Mouse (Mus musculus) yolk sac, embryonic 10.5 days (tissue): ENCODE measurements at regions not wholly inside any gene's neighbourhood (a gene's known extent, or its start where the extent isn't known, plus 50 kb on each side); places are given as distances from the start of the nearest gene placed in this dataset.

Source experiments
- DNase-seq: peaks from one replicate; pipeline ENCODE4 v3.0.0-alpha.2; 2017; ENCODE audit warnings: low spot score

DNA sequence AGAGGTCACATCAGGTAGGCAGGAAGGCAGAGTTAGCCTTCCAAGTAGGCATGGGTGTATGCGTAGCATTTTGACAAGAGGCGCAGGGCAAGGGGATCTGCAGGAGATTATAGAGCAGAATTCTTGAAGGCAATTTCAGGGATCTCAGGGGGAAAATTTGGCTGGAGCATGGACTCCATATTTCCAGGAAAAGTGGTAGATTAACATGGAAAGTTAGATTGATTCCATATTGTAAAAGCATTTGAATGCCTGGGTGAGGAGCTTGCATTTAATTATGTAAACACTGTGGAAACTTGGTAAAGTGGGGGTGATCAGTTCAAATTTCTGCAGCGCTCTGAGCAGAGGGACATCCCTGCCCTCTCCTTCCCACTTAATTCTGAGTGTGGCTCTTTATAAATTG is 146.7 kb downstream of the Pax3 start:
- DNase-seq = no peak

DNA sequence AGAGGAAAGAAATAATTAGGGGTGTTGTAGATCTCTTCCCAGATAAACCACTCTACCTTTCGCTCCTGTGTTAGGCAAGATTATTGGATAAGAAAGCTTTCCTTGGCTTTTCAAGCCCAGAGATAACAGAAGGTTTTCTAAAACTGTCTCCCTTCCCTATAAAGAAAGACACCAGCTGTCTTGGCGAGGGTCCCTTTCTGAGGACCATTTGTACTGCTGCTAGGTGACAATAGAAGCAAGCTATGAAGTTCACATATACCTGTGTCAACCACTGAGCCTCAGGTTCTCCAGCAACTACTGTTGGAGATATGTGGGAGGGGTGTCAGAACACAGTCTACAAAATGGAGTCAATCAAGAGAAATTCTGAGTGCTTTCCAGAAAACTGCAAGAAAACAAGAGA is 164.6 kb downstream of the Pax3 start:
- no peak for DNase-seq

DNA sequence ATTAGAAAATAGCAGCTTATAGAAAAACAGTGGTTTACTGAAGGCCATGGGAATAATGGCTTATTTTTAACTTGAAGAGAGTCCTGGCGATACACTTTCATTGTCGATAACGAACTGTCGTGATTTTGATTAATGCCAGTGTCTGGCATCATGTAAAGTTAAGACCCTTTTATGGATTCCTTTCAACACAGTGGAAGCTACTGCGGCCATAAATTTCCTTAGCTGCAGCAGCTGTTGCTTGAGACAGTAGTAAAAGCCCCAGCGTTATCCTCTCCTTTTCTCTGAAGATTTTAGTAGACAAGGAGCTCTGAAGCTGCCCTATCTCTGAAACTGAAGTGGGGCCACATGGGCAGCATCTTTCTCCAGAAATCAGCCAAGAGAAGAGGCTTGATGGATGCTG is 175.2 kb downstream of the Pax3 start:
- DNase-seq = peak; percentile 2

DNA sequence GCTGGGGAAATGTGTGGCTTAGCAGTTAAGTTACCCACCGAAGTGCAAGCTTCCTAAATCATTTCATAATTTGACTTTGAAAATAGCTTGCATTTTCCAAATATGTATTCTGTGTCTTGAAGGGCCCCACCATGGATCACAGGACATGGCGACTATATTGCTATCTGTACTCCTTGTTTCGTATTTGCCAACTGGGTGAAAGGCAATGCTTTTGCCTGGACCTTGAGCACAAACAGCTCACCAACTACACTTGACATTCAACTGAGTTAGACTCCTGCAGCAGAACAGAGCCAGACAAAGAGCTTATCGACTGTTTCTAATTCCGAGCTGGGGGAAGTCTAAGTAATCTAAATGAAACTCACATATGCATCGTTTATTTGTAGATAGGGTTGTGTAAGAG is 175.9 kb downstream of the Pax3 start:
- DNase-seq = no peak

DNA sequence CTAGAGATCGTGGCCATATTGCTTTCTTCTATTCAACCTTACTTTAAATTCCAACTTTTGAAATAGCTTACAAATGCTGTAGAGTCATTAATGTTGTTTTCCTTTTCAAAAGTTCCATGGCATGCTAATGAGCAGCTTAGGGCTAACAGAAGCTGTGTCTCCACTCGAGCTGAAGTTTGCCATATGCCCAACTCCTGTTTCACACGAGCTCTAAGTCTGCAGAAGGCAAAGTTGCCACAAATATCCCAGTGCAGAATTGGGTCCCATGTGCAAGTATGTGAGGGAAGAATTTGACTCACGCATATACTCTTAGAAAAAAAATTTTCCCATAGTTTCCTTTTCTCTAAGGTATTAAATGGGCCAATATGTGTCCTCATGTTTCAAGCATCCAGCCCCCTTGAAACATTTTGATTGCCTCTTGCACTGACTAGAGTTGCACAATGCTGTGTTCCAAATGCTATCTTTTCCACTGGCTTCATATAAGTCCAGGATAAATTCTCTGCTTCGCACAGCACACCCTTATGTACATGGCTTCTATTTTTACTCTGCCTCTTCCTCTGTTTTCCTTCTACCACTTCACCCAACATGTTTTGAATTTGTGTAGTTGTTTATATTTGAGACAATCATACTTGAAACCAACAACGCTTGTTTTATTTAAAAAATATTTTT is 178.9 kb downstream of the Pax3 start:
- no peak for DNase-seq

DNA sequence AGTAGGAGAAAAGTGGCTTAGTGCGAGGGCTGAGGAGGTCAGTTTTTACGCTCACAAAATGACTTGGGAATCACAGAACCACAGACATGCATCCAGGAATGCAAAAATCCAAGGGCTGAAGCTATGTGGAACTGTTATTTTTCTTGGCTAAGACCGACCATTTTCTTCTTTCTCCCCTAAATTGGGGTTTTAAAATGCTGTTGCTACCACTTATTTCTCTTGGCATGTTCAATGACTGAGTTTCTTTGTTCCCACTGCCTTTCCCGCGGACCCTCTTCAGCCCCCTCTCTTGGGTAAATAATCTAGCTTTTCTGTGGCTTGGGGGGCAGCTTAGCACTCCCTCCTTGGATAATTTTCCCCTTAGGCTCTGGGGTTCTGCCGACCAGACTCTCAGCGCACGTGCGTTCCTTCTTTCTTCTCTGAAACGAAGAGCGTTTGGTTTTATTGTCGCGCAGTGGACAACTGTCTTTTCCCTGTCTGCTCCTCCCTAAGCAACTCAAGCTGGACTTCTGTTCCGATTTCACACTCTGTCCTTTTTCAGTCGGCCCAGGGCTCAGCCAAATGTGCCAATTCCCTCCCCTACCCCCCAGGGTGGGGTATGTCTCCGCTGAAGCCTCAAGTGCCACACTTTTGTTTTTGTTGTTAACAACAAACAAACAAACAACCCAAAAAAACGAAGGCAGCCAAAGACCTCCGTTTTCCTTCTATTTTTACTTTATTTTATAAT is 180.2 kb downstream of the Pax3 start:
- DNase-seq = no peak

DNA sequence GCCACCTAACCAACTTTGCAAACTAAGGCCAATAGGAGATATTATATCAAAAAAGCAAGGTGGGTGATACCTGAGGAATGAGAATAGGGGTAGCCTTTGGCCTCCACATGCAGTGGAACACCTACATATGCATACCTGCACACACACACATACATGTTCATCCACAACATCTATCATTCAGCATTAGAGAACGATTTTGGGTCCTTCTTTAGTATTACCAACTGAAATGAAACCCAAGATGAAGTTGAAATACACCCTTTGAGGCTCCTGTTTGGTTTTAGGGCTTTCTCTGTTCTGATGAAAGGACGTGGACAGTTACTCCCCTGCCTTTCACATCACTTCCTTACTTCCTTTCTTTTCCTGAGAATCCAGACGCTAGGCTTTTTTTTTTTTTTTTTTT is 180.9 kb downstream of the Pax3 start:
- no peak for DNase-seq

DNA sequence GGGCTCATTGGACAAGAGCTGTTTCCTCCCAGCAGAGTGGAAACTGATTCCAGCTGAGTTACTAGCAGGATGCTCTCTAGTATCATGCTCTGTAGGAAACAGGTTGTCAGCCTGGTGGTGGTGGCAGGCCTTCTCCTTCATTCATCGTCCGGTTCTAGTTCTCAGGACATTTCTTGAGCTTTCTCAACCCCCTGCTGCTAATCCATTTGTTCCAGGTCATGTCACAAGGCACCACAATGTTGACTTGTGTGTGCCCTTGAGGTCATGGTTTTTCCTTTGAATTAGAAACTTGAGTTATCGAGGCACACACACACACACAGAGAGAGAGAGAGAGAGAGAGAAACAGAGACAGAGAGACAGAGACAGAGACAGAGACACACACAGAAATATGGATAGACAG is 183.5 kb downstream of the Pax3 start:
- no peak for DNase-seq

DNA sequence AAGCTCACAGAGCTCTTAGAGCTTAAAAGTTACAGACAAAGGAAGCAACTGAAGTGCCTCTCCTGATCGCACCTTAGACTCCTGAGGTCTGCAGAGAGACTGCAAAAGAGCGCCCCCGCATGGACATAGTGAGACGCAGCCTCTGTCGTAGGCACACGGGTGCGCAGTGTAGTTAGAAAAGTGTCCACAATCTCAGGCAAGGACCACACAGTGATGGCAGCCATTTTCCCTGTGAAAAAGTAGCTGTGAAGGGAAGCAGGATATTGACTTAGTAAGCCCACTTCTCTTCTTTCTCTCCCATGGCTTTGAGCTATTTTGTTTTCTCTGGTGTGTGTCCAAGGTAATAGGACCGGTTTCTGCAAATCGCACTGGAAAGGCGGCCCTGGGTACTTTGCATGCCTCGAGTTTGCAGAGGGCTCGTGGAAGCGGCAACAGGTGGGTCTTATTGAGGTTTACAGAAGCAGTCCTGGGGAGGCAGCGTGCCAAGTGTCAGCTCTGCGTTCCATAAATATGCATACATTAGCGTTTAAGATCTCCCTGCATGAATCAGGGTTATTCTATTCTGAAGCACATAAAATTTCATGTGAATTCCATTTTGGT is 188.0 kb downstream of the Pax3 start:
- peak; percentile 6 for DNase-seq

DNA sequence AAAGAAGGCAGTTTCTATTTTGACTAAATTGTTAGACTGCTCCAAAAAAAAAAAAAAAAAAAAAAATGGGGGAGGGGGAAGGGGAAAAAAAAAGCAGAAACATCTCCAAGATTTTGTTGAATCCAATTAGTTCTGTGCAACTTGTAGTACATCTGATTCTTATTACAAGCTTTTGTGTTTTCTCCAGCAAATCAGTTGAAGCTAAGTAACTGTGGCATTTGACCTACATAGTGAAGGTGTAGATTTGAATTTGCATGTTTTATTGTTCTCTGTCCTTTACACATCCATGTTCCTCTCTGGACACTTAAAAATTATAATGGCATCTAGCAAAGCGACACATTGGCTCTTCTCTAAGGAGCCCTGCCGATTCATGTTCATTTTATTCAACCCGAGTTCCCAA is 192.6 kb downstream of the Pax3 start:
- DNase-seq = no peak

DNA sequence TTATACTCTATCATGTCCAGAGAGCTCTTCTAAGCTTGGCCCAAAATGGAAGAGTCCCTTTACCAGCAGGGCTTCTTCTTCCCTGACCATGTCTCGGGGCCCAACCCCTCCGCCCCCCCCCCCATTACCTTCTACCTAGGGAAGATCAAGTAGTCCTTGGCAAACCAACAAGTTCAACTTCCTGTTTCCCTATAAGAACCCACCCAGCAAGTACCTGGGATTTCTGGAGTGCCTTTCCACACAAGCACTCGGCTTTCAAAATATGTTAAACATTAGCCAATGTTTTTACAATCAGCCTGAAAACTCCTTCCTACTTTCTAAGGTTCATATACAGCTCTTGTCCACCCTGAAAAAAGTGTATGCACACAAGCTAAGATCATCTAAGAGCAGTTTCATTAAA is 198.2 kb downstream of the Pax3 start:
- no peak for DNase-seq

DNA sequence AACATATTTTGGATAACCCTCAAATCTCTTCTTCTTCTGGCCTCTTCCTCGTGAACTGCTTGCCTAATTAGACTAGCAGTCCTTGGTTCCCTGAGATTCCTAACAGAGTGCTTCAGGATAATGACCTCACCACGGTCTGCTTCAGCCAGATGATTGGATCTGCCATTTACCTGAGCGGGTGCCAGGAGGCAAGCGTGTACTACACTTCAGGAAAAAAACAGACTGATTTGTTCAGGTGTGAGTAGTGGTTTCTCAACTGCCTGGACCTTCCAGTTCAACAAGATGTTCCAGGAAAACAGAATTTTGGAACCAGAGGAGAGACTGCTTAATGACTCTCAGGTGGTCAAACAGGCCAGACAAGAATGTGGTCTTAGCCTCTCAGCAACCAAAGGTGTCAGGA is 215.4 kb downstream of the Pax3 start:
- DNase-seq = no peak

DNA sequence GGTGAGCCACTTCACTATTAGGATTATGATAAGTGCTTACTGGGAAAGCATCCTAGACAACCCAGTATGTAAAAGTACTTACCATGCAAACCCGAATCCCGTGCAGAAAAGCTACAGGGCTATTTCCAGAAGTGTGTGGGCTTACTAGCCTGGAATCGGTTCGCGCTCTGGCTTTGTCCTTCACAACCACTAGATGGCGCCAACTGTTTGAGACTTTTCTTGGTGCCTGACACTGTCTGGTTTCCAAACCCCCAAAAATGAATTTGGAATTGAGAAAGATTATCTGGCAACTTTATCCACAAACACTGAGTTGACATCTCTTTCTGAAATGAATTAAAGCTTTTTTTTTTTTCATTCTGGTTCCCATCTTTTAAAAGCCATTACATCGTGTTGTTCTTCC is 218.2 kb downstream of the Pax3 start:
- peak; percentile 13 for DNase-seq

DNA sequence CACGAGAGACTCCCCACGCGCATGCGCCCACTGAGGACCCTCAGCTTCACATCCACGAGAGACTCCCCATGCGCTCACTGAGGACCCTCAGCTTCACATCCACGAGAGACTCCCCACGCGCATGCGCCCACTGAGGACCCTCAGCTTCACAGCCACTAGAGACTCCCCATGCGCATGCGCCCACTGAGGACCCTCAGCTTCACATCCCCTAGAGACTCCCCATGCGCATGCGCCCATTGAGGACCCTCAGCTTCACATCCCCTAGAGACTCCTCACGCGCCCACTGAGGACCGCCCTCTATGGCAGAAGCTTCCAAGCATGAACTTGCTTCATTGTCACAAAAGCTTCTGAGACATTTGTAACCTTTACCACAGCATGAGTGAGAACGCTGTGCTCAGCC is 221.0 kb downstream of the Pax3 start:
- DNase-seq = no peak

DNA sequence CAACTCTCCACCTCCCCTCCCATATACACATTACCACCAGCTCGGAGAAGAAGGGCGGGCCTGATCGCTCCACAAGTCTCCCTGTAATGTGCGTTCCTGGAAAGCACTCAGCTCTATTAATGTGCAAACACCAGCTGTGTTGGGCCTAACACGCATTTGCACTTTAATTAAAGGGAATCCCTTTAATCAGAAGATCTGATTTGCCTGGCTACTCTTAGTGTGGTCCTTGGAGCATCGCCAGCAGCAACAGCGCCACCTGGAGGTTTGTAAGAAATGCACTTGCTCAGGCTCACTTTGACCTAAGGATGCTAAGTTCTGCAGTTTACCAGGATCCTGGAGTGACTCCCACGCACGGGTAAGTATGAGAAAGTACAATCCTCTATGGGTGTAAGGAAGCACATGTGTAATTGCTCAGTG is 224.6 kb downstream of the Pax3 start:
- DNase-seq = no peak

DNA sequence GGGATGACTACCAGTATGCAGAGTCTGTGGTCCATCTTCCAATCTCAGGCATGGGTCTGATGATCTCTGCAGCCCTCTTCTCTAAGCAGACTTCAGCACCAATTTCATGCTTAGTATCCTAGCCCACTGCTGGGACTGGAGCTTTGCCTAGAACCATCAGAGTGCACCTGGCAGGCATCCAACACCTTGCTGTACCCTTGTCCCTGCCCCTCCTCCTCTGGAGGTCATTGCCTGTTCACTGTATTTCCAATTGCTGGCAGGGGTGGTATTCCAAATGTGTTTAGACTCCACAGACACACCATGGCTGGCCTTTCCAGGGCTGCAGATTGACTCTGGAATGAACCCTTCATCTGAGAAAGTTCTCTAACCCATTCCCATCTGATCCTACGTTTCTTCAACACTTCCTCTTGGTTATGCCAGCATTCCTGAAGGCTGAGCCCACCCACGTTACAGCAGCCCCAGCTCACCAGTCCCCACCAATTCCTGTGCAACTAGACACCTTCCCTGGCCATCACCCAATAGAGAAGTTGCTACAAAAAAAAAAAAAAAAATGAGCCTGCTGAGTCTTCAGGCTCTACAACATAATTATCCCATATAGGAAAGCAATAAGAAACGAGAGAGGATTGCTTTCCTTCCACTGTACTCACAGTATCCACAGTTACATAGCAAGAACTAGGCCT is 232.1 kb downstream of the Pax3 start:
- DNase-seq = no peak

DNA sequence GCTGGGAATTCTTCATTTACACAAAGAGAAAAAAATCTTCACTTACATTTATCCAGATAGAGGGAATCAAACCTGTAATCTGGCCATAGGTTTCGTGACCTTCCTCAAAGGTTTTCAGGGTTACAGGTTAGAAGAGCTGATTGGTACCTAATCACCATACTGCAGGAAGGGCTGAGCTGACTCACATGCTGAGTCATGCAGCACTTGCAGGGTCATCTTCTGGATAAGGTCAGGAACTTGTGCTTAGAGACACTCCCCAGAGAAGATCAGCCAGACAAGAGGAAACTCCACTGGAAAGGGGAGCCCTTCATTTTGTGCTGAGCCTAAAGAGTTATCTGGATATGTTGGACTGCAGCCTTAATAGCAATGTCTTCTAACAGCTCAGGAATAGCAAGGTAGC is 237.6 kb downstream of the Pax3 start:
- DNase-seq = no peak

DNA sequence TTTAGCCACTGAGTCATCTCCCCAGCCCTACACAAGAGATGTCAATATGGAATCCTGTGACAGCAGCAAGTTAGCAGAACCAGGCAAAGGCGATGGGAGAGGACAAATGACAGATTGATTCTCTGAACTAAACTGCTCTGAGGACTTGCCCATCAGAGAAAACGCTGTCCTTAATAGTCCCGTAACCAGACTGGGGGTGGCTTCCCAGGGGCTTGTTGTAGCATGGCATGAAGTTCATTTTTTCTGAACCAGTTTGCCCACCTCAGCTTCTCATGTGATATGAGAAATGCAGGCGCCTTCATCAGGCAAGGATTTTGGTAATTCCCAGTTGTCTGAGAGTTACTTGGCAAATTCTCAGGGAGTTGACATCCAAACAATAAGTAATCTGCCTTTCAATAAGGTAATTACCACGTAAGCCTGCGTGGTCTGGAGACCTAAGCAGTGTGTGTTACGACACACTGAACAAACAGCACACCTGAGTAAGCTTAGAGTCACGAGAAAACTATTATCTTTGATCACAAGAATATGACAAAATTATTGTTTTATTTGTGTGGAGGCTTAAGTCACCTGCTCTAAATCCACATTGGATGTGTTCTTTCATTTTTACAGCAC is 239.7 kb downstream of the Pax3 start:
- DNase-seq = no peak

DNA sequence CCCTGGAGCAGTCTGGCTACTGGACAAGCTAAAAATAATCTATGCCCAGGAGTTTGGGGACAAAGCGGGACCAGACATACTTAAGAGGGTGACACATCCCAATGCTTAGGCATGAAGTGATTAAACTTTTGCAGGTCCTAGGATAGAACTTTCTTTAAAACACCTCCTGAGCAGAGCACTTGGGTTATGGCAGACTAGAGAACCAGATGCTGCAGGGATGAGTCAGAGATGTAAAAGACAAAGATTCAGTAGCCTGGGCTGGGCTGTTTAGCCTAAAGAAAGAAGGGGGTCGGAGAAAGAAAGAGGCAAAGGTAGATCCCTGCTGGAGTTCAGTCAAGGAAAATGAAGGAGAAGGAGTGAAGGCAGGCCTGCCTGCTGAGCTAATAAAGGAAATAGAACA is 249.0 kb downstream of the Pax3 start:
- no peak for DNase-seq

DNA sequence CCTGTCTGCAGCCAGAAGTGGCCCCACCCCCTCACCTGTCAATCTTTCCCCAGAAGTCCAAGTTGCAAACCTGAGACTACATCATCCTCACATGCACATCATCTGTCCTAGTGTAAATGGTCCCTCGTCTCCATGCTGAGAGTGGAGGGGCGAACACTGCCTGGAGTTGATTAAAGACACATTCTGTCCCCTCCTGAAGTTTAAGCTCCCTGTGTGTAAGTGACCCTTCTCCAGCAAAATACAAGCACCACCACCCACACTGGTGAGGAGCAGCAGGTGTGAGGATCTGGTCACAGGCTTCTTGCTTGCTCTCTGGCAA is 252.6 kb downstream of the Pax3 start:
- DNase-seq = no peak

DNA sequence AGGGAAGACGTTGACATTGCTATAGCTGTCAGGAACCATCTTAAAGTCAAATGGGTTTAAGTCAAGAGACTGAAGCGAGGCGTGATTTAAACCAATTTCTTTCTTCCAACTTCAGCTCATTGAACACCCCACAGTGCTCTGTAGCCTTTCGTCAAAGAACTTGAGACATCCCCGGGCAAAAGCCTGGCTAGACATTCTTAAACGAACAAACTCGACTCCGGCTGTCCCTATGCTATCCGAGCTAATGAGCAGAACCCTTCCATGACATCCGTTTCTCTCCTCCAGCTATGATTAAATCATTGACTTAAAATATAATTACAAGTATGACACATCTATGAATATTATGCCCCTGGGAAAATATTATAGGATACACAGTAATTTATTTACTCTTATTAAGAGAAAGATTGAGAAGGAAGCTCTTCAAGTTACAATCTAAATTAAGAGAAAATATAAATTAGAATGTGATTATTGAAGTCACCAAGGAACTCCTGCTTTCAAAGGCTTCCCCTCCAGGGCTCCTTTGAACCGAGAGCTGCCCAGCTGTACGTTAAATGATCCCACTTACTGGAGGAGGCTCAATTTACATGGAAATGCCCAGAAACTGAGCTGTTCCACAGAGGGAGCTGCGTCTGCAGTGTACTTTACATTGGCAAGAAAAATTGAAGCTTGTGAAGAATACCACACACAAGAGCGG is 253.2 kb downstream of the Pax3 start:
- no peak for DNase-seq

DNA sequence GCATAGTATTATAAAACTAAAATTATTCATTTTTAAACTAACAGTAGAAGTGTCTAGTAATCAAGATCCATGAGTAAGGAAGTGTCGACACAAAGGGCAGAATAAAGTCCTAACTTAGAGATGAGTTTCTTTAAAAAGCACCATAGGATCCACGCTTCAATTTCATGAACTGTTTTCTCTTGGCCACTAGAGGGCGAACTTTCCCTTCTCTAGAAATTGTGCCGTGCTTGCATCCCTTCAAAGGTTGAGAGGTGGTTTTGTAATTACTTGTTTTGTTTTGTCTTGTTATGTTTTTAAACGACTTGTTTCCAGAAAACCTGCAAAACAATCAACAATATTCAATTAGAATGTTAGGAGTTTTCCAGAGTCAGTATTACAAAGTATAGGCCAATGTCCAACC is 253.8 kb downstream of the Pax3 start:
- no peak for DNase-seq
